Mouse (Mus musculus): ENCODE measurements around the gene Adgrl3.

Gene Adgrl3

DNA sequence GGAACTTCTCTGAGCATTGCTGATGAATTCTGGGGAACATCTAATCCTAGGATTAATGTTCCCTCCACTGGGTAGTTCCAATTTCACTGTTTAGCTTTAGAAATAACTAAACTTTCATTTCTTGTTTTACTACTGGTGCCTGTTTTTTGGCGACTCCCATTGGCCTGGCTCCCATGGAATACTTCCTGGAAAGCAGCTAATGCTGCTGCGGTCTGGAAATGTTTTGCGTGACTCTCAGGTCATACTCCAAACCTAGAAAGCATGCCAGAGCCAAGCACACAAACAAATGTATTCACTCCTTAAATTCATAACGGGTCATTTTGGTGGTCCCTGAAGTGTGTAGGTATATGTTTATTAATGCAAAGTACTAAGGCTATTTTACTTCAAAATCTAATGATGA, 666.9 kb downstream of the Adgrl3 start:
- peak; percentile 29 for DNase-seq

DNA sequence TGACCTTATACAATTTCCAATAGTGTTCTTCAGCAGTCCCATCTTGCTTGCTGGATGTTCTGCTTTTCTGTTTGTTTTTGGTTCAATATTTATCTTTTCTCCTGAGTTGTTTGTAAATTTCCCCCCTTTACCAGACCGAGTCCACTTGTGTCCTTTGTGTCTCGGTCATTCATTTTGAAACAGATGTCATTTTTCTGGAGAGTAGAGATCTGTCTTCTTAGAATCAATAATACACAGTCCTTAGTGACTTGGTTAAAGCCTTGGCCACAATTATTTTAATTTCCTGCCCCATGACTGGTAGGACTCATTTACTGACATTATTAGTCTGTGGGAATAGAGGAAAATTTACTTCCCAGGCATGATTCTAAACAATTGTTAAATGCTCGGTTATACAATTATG, 709.7 kb downstream of the Adgrl3 start:
- no peak for DNase-seq

DNA sequence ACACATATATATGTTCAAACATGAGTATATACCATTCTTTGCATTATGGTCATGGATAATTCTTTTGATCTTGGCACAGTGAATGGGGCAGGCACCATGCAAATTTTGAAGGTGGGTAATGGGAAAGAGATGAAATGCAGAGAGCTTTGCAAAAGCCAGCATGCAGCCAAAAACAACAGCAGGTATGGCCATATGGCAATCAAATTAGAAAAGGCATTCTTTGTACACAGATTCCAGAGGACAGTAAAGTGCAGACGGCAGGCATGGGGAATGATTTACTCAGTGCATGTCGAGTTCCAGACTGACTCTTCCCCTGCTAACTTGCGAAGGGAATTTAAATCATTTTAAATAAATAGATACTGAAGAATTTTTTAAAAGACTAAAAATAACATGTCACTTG, 716.1 kb downstream of the Adgrl3 start:
- no peak for DNase-seq

DNA sequence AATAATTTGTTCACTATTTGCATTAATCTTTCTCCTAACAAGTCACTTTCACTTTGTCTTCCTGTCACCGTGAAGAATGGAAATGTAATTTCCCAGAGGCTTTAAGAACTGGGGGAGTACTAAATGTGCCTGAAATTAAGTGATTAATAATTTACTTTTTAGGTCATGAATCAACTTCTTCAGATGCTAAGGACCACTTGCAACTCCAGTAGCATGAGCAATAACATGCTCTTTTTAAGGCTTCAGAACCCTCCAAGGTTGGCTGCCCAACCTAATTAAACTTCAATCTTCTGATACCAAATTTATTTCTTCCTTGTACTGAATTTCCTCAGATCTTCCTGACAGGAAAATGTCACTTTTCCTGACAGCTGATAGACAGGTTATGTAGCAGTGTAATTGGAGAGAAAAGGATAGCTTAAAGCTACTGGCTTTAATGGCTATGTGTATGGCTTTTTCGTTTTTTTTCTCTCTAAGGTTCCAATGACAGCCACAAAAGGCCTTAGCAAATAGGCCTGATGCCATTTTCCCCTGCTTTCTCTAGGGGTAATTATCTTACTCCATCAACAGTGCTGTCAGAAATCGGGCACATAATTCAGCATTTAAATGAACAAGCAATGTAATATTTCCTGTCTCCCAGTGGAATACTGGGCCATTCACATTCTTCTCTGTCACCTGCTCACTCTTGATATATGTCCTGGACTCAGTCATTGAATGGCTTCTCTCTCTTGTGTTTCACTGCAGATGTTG, 718.5 kb downstream of the Adgrl3 start:
- DNase-seq = no peak

DNA sequence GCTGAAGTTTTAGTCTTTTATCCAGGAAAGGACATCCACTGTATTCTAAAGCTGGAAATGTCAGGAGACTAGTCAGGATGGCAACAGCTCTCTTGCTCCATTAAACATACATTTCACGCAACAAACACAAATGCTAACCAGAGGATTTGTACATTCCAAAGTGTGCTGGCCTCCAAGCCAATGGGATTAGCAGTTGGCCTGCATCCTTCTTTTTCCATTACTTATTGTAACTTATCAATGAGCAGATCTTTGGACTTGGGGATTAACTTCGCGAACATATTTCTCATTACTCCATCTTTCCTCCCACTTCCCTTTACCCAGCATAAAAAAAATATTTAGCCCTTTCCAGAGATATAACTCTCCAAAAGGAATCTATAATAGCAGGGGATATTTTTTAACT, 732.5 kb downstream of the Adgrl3 start:
- DNase-seq = no peak

DNA sequence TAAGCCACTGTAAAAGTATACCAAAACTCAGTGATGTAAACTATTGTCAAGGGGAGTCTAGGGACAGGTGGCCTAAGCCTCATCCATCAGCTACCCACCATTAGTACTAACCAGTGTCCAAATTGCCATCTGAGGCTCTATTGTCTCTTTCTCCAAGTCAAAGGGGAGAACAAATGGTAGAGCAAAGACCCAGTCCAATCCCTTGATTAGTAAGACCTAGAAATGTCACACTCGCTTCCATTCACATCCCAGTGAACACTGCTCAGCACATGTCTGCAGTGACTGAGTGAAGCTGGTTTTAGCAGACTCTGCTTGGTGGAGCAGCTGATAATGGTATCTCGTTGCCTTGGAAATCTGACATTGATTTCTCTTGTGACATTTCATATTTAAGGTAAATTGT, 735.8 kb downstream of the Adgrl3 start:
- DNase-seq = no peak

DNA sequence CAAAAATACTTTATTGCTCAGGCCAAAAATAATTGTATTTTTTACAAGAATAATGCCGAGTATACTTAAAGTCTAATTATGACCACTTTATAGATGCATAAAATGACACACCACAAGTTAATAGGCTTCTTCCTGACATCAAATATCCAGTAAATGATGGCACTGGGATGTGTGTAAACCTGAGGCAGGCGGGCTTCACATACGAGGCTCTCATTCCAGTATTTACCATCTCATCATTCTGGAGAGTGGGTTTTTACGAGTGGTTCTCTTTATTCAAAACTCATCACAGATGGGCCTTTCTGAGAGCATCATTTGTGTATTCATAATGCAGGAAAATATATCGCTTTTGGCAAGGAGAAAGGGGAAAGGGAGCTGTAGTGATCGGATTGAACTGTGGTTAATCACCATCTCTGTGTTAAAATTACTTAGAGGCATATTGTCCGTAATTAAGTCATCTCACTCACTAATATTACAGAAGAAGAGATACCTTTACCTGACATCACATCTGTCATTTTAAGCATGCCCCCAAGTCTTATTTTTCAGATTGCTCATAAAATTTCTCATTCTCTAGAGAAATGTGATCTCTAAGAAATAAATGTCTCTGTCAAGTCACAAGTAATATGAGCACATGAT, 737.3 kb downstream of the Adgrl3 start:
- no peak for DNase-seq

DNA sequence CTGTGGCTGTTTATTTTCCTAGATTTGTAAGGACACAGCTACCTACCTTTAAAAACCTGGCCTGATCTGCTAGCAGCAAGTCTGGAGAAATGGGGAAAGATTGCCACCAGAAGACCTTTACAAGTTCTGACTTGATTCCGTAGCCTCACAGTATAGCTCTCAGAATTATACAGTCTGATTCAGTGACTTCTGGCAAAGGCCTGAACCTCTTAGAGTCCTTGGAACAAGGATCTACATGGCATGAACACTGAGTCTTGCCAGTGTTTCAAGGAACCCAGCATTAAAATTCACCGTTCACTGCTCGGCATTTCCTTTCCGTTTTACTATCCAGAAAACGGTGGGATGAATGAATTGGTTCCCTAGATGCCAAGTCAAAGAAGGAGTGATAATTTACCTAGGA, 756.3 kb downstream of the Adgrl3 start:
- DNase-seq = no peak

DNA sequence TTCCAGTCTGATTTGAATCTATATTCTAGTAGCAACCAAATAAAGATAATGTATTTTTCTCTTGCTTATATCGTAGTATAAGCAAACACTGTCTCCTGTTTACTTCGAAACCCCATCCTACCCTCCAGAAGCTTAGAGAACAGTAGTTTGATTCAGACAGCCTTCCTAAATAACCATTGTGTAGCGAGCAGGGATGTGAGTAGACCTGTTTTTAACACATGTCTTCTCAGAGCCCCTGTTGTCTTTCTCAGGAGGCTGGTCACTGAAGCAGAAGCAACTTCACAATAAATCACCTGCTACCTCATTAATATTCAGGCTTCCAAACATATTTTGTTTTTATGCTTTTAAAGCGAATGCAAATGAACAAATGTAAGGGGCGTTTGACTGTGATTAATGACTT, 756.8 kb downstream of the Adgrl3 start:
- DNase-seq = no peak

DNA sequence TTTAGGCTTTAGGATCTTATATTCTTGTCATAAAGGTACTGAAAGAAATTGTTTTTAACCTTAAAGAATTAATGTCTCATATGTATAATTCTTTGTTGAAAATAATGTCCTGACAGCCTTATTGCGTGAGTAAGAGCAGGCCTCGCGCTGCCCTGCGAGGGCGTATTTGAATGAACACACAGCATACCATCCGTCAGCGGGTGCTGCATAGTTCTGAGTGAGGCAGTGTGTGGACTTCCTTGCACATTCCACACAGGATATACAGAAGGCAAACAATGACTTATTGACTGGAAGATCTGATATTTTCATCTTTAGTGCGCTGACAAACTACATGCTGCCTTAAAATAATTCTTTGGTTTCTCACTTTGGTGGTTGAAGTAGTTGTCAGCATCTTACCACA, 764.8 kb downstream of the Adgrl3 start:
- no peak for DNase-seq

DNA sequence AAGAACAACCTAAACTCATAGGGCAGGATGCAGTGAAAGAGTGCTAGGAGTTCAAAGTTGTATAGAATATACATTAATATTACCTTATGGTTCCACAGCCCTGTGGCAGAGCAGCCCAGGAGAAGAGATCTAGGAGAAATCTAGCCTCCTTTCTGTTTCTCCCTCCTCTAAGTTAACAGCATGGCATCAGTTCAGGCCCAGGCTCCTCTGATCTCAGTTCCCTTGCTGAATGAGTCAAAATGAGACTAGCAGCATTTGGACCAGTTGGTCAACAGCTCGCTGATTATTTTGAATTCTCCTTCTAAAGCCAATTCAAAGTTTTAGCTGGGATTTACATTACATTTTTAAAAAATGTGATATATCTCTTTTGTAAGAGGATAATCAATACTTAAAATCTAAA, 770.8 kb downstream of the Adgrl3 start:
- DNase-seq = no peak

DNA sequence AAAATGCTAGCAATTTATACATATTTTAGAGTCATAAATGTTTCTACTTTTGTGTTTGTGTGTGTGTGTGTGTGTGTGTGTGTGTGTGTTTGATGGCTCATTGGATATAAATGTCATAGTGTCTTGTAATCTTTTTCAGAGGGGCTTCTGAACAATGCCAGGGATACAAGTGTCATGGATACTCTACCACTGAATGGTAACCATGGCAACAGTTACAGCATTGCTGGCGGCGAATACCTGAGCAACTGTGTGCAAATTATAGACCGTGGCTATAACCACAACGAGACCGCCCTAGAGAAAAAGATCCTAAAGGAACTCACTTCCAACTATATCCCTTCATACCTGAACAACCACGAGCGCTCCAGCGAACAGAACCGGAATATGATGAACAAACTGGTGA, 774.2 kb downstream of the Adgrl3 start:
- DNase-seq = peak; percentile 0

DNA sequence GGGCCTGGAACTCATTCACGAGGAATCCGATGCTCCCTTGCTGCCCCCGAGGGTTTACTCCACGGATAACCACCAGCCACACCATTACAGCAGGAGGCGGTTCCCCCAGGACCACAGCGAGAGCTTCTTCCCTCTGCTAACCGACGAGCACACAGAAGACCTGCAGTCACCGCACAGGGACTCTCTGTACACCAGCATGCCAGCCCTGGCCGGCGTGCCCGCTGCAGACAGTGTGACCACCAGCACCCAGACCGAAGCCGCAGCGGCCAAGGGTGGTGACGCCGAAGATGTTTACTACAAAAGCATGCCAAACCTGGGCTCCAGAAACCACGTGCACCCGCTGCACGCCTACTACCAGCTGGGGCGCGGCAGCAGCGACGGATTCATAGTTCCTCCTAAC, 774.7 kb downstream of the Adgrl3 start:
- no peak for DNase-seq

DNA sequence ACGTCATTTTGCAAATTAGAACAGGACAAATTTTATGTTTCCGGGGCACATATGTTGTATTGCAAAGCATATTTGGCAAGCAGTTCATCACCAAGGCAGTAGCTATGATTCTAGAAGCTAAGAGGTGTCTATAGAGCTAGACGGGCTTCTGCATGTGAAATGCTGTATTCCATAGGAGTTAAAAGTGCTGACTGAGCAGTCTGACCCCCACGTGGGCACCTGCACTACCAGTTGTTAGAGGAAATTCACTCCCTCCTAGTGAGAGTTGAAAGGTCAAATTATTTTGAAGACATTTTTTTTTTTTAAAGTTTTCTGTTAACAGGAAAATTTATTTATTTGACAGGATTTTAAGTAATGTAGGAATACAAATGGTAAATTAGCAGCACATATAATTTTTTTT, 776.2 kb downstream of the Adgrl3 start:
- DNase-seq = no peak

DNA sequence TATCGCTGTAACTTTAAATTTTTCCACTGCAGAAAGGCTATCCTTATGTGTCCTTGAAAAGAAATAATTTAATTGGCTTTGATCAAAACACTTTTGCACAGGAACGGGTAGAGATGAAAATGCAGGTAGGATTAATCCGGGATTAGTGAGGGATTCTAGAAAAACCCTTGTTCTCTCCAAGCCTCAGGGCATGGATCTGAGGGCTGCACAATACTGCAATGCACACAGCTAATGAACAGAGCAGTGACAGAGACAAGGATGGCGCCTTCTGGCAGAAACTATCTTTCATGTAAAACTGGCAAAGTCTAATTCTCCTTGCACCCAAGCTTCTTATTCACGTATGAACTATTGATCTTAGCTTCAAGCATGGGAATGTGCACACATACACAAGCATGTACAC, 791.0 kb downstream of the Adgrl3 start:
- DNase-seq = no peak

DNA sequence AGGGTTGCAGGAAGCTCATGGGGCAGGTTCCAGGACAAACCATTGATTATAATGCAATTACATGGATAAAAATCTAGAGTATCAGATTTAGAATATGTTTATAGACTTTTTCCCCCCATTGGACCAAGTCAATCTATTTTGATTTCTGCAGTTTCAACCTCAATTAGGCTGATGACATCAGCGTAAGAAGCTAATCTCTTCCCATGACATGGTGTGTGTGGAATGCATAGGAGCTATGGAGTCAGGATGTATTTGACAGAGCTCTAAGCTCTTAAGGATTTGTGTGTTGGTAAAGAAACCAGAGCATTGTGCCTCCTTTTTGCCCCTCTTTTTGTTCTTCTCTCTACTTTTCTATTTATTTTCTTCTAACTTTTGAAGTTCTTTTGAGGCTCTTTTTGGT, 812.1 kb downstream of the Adgrl3 start:
- DNase-seq = no peak

DNA sequence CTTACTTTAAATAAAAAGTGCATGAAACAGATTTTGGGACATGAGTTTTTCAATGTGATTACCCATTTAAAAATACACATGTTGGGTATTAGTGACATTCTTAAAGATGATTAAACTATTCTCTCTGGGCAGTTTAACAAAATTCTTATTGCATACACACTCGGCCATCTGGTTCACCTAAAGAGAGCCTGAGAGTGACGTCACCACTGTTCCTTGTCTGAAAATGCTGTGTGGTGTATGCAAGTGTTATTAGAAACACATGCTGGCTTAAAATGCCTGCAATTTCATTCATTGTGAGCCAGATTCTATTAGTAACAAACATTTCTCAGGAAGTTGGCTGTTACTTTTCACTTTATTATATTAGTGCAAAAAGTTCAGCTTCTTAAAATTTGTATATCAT, 812.7 kb downstream of the Adgrl3 start:
- no peak for DNase-seq

DNA sequence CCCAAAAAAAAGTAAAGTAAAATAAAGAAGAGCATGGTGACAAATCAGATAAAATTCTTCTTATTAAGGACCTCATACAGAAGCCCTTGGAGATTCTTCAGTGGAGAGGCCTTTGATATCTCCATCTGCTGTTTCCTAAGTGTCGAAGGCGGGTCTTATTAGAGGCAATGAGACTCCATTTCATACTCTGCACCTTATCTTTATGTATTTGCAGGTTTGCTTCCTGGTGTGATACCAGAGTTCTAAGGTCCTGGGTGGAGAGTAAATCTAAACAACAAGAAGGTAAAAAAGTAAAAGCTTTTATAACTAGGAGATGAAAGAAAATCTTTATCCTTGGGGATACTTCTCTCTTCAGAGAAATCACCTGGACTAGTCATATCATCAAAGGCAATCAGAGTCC, 817.9 kb downstream of the Adgrl3 start:
- DNase-seq = no peak

DNA sequence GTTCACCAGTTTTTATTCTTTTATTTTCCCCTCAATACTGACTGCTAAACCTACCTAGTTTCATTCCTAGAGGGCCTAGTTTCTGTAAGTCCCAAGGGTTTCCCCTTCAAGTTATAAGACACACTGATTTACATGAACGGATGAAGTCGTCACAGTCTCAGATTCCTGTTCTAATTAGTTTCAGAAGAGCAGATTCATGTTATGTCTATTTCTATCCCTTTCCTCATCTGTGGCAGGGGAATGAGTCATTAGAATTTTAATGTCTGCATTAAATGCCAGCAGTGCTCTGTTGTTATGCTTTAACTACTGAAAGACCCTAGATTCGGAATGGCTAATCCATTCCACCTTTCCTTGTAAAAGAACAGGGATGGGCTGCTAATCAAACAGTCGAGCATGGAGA, 823.9 kb downstream of the Adgrl3 start:
- DNase-seq = no peak

DNA sequence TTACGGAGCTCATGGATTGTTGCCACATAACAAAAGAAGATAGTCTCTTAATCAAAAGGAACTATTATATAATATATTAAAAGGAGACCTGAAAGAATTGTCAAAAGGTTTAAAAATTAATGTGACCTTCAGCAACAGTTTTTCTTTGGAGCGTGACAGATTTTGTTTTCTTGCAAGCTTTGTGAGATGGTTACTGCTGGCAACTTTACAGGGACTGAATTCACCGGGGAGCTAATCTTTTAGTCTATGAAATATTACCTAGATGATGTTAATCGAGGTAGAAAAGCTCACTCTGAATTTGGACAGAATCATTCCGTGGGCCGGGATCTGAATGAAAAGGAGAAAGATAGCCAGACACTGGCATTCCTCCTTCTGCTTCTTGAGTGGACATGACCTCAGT, 850.4 kb downstream of the Adgrl3 start:
- DNase-seq = no peak
